Mouse (Mus musculus) G1E (cell line): ENCODE results near the gene Tnfaip3. TPM values are rescaled to one million over a fixed set of nuclear protein-coding genes. Genes with fewer than 3 reads are reported as not detected.

Experiments
- ATAC-seq: 2 replicates; pipeline ENCODE4 v1.8.0; 2016; ENCODE audit warnings: mild to moderate bottlenecking; ENCODE audit not compliant: insufficient number of reproducible peaks, poor library complexity, low FRiP score, severe bottlenecking; ENCODE audit errors: extremely low read depth
- DNase-seq: peaks from one replicate; pipeline ENCODE4 v3.0.0; 2012; ENCODE audit warnings: low spot score
- H3K27me3 ChIP-seq: 2 replicates; pipeline ENCODE4 v1.6.1; 2012; ENCODE audit warnings: mild to moderate bottlenecking, low read length, inconsistent platforms; ENCODE audit not compliant: insufficient read depth
- H3K36me3 ChIP-seq: replicated peaks from 2 replicates; pipeline ENCODE3; 2012; ENCODE audit warnings: mild to moderate bottlenecking, inconsistent platforms
- H3K4me1 ChIP-seq: 2 replicates; pipeline ENCODE4 v1.6.1; 2012; ENCODE audit warnings: low read depth, low read length, inconsistent platforms, mixed read lengths; ENCODE audit not compliant: insufficient read depth
- H3K4me3 ChIP-seq: 2 replicates; pipeline ENCODE4 v1.5.1; 2012; ENCODE audit warnings: low read depth, mild to moderate bottlenecking, inconsistent platforms, low read length, moderate library complexity, mixed read lengths
- H3K9me3 ChIP-seq: replicated peaks from 2 replicates; pipeline ENCODE4 v1.6.1; 2012; ENCODE audit warnings: inconsistent platforms
- CTCF ChIP-seq: IDR thresholded peaks from 2 replicates; pipeline ENCODE4 v1.5.1; 2012; ENCODE audit warnings: low read depth, low read length, inconsistent platforms, mixed read lengths
- GATA1 ChIP-seq: IDR thresholded peaks from 2 replicates; pipeline ENCODE4 v1.6.1; 2012; ENCODE audit warnings: borderline replicate concordance, low read length, inconsistent platforms, mixed read lengths
- GATA2 ChIP-seq: IDR thresholded peaks from 2 replicates; pipeline ENCODE4 v1.6.1; 2012; ENCODE audit warnings: low read depth, low read length, inconsistent platforms, borderline replicate concordance
- POLR2AphosphoS5 ChIP-seq: IDR thresholded peaks from 2 replicates; pipeline ENCODE4 v1.6.1; 2012; ENCODE audit warnings: low read depth, low read length, inconsistent platforms; ENCODE audit not compliant: insufficient replicate concordance
- TAL1 ChIP-seq: conservative IDR thresholded peaks from 2 replicates; pipeline ENCODE4 v1.6.1; 2012; ENCODE audit warnings: low read depth, low read length, inconsistent platforms, mixed read lengths
- polyA plus RNA-seq: library from polyadenylated mRNA; stranded (reverse); fragments of >175 nt; gene quantifications from 2 replicates; pipeline ENCODE4 v1.2.3, GENCODE M21; 2012
- total RNA-seq, 2 experiments: library from RNA; stranded (forward) in 1 of 2; stranded (reverse) in 1 of 2; fragments of 200-1000 nt in 1 of 2; fragments of >200 nt in 1 of 2; fragmentation: Nextera tagmentation in 1 of 2; gene quantifications; 2 replicates each; pipeline ENCODE4 v1.2.3; 2014 to 2017

Gene Tnfaip3
- total and polyA plus RNA-seq, 3 experiments, result 1.9 to 26.5 (median 23.9) TPM

DNA sequence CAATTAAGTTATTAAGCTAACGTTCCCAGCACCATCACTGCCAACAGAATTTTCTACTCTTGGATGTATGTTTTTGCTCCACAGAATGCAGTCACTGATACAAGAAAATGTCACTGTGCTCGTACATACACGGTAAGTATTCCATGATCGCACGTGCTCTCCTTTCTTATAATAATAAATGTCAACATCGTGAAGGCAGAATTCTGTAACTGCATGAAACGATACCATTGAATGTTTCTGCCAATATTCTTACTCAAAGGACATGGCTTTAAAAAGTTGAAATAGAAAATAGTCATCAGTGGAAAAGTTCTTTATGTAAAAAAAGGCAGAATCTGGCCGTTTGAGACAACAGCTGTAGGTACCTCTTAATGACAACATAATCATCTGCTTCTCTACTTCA is 5.0 kb downstream of the Tnfaip3 start:
- peaks cover 37% of the 10 kb centered on the region for H3K4me1 ChIP-seq
- no peak for ATAC-seq
- H3K4me3 ChIP-seq, result no peak overlapping the region
- no peak for TF ChIP-seq GATA2
- no peak for TF ChIP-seq GATA1
- no peaks in the 10 kb centered on the region for H3K9me3 ChIP-seq
- H3K36me3 ChIP-seq, result peaks cover 67% of the 10 kb centered on the region
- DNase-seq, result no peak
- H3K27me3 ChIP-seq, result no peaks in the 10 kb centered on the region

DNA sequence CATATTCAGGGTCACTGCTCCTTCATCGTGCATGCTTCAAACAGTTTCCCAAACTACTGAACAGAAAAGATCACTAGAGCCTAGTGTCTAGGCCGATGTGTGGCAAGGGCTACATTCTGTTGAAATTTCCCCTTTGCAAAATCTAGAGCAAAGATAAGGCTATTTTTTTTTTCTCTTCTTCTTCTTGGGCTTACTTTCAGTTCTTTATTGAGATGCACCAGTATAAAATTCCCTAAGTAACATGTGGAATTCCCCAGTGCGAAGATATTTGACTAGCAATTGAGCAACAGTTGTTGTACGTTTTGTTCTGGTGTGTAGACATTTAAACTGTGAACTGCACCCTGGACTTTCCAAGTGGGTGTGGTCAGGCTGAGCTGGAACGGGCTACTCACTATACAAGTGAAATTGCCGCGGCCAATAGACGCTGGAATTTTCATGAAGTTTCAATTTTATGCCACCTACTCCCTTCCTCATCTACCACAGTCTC is 6.2 kb downstream of the Tnfaip3 start:
- no peak for ATAC-seq
- Histone ChIP-seq H3K4me3 (no peak overlapping the region), H3K36me3 (peaks cover 79% of the 10 kb centered on the region), H3K4me1 (peaks cover 32% of the 10 kb centered on the region), H3K27me3 (no peaks in the 10 kb centered on the region), H3K9me3 (no peaks in the 10 kb centered on the region)
- TF ChIP-seq GATA2 (no peak), TAL1 (no peak), POLR2AphosphoS5 (no peak), CTCF (no peak), GATA1 (no peak)
- no peak for DNase-seq

DNA sequence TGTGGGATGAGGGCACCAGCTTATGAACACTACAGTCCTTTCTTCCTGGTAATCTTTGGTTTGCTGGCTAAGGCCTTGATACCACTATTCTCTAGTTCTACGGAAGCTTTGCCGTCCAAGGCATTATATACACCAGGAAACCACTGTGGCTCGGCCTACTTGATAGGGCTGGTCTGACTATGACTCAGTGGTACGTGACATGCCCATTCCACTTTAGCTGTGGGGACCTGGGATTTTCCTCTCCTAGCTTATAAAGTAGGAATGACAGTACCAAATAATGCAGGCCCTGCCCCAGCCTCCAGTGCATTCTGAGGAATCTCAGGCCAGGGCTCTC is 6.9 kb downstream of the Tnfaip3 start:
- Histone ChIP-seq H3K4me3 (no peak overlapping the region), H3K36me3 (peaks cover 85% of the 10 kb centered on the region), H3K9me3 (no peaks in the 10 kb centered on the region), H3K27me3 (no peaks in the 10 kb centered on the region), H3K4me1 (peaks cover 28% of the 10 kb centered on the region)
- DNase-seq, result no peak
- ATAC-seq, result no peak
- TF ChIP-seq TAL1, result no peak
- TF ChIP-seq CTCF, result no peak
- TF ChIP-seq GATA1, result no peak
- no peak for TF ChIP-seq GATA2
- no peak for TF ChIP-seq POLR2AphosphoS5

DNA sequence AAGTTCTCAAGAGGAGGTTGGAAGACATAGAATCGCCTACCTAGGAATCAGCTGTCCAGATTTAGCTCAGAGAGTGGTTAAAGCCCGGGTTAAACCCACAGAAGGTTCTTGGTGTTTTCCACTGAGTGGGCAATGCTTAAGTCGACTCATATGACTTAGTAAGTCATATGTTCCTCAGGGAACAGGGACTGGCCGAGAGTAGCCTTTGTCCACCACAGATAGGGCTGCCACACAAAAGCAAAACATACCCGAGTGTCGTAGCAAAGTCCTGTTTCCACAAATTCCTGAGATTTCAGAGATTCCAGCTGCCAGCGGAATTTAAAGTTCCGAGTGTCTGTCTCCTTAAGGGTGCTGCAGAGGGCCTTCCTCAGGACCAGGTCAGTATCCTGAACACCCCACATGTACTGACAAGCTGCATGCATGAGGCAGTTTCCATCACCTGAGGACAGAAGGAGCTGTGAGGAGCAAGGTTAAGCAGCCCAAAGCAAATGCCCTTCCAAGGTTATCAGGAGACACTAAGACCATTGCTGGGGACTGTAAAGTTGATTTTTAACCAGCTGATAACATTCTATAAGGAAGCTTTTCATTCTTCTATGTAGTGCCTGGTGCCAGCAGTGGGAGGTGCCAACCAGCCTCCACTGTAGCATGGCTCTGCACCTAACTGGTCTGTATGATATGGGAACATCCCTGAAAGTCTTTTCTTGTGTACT is 7.4 kb downstream of the Tnfaip3 start:
- Histone ChIP-seq H3K4me1 (peaks cover 23% of the 10 kb centered on the region), H3K9me3 (no peaks in the 10 kb centered on the region), H3K36me3 (peaks cover 87% of the 10 kb centered on the region), H3K4me3 (no peak overlapping the region), H3K27me3 (no peaks in the 10 kb centered on the region)
- DNase-seq, result no peak
- TF ChIP-seq POLR2AphosphoS5 (no peak), GATA2 (no peak), TAL1 (no peak), CTCF (no peak)
- no peak for ATAC-seq

DNA sequence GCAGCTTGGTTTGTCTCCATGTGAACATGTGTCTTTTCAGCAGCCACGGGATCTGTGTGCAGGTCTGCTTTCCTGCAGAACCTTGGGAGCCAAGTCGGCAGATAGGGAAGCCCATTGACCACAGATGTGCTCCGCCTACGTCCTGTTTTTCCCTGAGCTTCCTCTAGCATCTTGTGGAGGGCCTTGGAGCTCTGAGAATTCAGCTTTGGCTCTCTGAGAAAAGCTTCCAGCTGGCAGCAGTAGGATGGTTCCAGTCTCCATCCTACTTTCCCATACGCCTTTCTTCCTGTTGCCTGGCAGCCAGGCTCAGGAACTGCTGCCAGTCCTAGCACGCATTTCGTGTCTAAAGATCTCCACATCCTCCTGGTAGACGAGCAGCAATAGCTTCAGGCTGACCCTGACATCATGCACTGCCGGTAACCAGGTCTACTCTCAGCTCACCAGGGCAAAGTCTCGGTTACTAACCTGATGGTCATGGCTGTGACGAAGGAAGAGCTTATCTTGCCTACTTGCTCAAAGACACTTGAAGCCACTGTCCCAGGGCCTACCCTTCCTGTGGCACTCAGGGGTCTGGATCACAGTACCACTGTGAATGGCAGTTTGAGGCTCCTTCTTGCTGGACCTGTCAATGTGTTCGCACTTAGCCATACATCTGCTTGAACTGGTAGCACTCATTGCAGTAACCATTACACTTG is 13.2 kb downstream of the Tnfaip3 start:
- Histone ChIP-seq H3K9me3 (no peaks in the 10 kb centered on the region), H3K4me1 (no peaks in the 10 kb centered on the region), H3K27me3 (peaks cover 6% of the 10 kb centered on the region; the same call in 1 of the 2 replicates), H3K4me3 (no peak overlapping the region), H3K36me3 (peaks cover 67% of the 10 kb centered on the region)
- DNase-seq, result no peak
- no peak for ATAC-seq
- TF ChIP-seq POLR2AphosphoS5 (no peak), GATA2 (no peak), GATA1 (no peak), CTCF (no peak), TAL1 (no peak)

DNA sequence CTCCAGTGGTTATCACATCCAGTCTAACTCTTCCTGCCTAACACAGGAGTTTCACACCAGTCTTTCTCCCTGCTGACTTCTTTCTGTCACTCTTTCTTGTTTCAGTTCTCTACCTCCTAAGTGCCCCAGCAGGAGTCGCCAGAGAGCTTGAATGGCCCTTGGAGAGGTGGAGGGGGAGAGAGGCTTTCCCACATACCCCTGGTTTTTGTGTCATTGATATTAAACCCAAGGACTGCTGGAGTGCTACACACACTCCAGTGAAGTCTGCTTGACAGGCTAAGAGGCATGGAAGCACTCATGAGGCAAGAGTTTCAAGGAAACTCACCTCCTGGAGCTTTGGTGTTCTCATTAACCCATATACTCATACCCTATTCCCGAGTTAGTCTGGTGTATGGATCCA is 16.0 kb downstream of the Tnfaip3 start:
- no peak for TF ChIP-seq GATA1
- peak; percentile 43 for TF ChIP-seq CTCF
- Histone ChIP-seq H3K9me3 (no peaks in the 10 kb centered on the region), H3K4me3 (no peak overlapping the region), H3K36me3 (peaks cover 39% of the 10 kb centered on the region), H3K4me1 (no peaks in the 10 kb centered on the region), H3K27me3 (peaks cover 6% of the 10 kb centered on the region; the same call in 1 of the 2 replicates)
- peak; percentile 39 for DNase-seq
- ATAC-seq, result no peak
